Mouse (Mus musculus): ENCODE data around the gene Fbxl14.

- no peak for TF ChIP-seq CTCF (IDR thresholded peaks at IDR 0.05; ENCODE audit: borderline replicate concordance, insufficient read depth, low read length)
- no peak for TF ChIP-seq POLR2A (IDR thresholded peaks at IDR 0.05; ENCODE audit: low read depth, low read length)
Observed at GRCm38 (mm10) chr6:119521931-119522391, 42.5 kb downstream of the Fbxl14 start.
